Mouse (Mus musculus) granulocyte monocyte progenitor cell, adult 5-6 weeks (primary cell): ENCODE results near the gene Fbln2. TPM values are rescaled to one million over a fixed set of nuclear protein-coding genes. Genes with fewer than 3 reads are reported as not detected.

Source experiments
- ATAC-seq: replicated peaks from 2 replicates; pipeline ENCODE4 v1.8.0; 2016; ENCODE audit warnings: mild to moderate bottlenecking, moderate TSS enrichment, inconsistent platforms; ENCODE audit not compliant: poor library complexity, severe bottlenecking
- total RNA-seq, 2 experiments: library from RNA; stranded (forward) in 1 of 2; stranded (reverse) in 1 of 2; fragments of 200-712, 200-1000 nt in 1 of 2; fragments of >200 nt in 1 of 2; fragmentation: Nextera tagmentation in 1 of 2; gene quantifications; 2 replicates each; pipeline ENCODE4 v1.2.3; 2014 to 2017

Gene Fbln2
- total RNA-seq, 2 experiments from 2014 or later = not detected

DNA sequence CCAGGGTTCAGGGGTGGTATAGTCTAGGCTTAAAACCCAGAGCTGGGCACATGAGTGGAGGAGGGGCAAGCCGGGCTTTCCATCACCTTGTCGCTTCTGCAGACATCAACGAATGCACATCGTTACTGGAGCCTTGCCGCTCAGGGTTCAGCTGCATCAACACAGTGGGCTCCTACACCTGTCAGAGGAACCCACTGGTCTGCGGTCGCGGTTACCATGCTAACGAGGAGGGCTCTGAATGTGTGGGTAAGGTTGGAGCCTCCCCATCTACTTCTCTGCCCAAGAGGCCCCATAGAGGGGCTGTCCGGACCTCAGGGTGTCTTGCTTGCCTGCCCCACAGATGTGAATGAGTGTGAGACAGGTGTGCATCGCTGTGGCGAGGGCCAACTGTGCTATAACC lies 53.4 kb downstream of the Fbln2 start:
- no peak for ATAC-seq

DNA sequence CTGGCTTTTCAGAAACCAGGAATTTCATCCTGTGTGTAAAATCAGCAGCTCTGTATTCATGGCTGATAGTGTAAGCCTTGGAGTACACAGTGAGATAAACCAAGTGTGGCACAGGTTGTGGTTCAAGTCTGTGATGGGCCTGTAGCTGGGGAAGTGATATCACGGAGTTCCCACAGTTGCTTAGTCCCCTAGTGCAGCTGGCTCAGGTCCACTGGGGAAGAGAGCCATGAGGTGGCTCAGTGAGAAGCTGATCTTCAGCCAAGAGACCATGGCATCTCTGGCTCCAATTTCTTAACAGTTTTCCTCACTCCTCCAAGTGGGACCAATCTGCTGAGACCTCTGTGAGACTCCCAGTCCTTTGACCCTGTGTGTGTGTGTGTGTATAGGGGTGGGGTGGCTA lies 54.4 kb downstream of the Fbln2 start:
- ATAC-seq = no peak

DNA sequence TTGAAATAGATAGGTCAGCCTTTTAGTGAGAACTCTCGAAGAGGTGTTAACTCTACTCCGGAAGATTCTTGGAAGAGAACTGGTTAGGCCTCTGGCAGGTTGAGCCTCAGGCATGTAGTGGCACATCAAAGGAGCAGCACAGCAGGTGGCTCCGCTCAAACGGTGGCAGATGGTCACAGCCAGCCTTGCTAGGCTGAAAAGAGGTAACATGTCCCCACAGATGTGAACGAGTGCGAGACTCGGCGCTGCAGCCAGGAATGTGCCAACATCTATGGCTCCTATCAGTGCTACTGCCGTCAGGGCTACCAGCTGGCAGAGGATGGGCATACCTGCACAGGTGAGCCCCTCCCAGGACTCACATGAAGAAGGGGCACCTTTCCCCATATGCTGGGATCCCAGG lies 56.1 kb downstream of the Fbln2 start:
- ATAC-seq = no peak

DNA sequence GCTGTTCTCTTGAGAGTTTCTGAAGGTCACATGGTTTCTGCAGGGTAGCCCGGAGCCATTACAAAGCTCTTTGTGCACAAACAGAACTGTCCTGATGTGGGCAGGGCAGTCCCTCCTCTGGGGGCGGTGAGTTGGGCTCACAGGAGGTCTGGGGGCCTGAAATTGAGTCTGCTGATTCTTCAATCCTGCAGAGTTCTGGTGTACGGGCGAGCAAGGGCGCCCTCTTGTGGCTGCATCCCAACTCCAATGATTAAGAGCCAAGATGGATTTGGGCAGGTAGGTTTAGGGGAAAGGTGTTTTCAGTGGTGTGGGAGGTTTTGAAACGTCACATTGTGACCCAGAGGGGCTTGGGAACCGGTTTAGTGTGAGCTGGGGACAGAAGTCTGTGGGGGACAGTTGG lies 65.3 kb downstream of the Fbln2 start:
- peak; percentile 39 for ATAC-seq

DNA sequence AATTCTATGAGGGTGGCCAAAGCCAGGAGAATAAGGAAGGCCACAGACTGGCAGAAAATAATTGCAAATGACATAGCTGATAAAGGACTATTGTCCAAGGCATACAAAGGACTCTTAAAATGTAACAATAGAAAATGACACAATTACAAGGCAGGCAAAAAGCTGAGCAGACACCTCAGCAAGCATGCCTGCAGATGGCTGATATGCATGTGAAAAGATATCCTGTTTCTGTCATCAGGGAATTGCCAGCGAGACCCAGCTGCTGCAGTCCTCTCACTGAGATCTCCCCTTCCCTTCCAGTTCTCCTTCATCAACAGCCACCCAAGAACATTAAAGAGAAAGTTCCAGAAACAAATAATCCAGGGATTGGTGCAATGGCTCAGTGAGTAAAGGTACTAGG lies 66.0 kb downstream of the Fbln2 start:
- ATAC-seq = no peak

DNA sequence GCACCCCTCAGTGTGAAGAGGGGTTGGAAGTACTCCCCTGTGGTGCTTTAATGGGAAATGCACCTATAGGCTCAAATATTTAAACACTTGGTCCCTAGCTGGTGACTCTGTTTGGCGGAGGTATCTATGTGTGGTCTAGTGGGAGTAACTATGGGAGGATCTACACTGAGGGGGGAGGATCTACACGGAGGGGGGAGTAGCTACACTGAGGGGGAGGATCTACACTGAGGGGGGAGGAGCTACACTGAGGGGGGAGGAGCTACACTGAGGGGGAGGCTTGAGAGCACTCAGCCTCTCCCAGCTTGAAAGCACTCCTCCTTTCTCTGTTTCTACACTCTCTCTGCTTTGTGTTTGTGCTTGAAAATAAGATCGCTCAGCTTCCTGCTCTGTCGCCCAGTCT lies 67.2 kb downstream of the Fbln2 start:
- ATAC-seq = peak; percentile 47; the same call in 1 of the 2 replicates

DNA sequence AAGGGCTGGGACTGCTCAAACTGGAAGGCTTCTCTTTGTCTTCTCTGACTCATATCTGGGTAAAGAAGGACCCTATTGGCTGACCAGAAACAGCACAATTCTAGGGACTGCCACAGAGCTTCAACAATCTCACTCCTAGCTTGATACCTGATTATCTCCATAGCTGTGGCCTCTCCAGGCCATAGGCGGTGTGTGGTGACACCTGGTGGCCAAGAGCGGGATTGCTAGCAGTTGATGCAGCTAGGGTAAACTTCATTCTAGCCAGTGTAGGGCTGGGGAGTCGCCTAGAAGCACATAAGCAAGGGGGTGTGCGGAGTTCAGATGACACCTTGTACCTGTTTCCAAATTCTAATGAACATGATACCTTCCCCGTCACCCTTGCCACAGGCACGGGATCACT lies 69.0 kb downstream of the Fbln2 start:
- peak; percentile 66 for ATAC-seq

DNA sequence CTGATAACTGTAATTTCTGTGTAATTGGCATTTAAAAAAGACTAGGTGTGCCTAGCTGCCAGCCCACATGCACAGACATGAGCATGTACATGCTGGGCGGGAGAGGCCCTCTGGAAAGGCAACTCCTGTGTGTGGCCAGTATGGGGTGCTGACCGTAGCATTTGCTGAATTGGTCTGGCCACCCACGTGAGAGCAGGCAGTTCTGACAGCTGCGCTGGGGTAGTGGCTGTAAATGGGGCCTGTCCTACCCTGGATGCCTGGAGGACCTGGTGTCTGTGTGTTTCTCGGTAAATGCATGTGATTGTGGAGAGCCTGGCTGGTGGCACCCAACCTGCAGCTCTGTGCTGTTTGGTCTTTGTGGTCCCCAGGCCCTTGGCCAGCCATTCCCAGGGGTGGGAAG lies 69.5 kb downstream of the Fbln2 start:
- no peak for ATAC-seq

DNA sequence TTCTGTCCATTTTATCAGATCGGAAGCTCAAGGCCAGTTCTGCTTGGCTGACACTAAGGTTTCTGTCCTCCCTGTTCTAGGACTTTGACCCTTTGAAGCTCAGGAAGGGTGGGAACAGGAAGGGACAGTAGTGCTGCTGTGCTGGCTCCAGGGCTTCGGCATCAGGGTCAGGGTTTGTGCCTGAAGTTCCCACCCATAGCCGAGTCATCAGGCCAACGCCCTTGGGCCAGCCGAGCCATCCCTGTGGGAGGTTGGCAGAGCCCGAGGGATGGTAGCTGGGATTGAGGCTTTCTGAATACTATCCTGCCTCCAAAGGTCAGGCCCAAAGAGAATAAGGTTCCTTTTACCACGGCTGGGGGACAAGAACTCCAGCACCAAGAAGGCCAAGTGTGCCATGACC lies 70.8 kb downstream of the Fbln2 start:
- no peak for ATAC-seq

DNA sequence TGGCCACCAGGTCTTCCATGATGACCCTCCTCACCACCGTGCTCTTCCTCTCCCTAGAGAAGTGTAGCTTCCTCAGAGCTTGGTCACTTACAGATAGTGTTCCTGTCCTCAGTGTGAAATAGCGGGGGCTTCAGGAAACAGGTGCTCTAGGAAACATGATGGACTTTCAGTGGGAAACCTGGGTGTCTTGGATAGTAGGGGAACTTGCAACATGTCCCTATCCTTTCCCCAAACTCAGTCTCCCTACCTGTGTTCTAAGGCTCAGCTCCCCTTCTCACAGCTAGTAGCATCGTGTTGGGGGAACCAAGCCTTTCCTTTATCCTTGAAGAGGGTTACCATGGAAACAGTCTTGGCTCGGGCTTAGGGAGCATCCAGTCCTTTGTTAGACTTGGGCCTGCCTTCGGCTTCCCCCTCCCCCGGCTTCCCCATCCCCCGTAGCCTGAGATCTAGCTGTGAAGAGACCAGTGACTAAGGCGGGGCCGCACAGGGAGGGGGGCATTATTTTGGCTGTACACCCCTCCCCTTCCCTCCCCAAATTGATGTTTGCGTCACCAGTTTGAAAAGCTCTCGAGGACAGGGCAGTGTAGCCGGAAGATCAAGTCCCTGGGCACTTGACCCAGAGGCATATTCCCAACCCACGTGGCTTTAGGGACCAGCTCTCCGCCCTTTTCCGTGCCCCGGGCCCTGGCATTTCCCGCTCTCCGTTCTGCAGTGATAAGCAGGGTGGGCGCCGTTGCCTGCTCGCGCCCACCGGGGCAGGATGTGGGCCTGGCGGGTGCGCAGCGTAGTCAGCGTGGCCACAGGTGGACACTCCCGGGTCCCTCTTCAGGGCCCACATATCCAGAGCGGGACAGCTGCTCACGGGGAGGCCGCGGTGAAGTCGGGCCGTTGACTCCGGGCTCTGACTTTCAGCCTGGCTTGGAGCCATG lies 72.5 kb downstream of the Fbln2 start:
- peak; percentile 3; the same call in 1 of the 2 replicates for ATAC-seq

DNA sequence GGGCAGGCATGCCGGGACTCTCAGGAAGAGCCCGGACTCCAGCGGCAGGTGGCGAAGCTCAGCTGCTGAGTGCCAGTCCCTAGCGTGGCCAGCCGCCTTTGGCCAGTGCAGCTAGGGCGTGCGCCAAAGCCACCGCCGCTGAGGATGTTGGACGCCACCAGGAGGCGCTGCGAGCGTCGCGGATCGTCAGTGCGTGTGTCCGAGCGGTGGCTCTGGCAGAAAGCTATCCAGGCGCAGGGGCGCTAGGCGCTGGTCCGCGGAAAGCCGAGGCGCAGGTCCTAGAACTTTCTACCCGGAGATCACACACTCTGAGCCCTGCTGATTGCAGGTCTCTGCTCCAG lies 73.2 kb downstream of the Fbln2 start:
- ATAC-seq = peak; percentile 72

DNA sequence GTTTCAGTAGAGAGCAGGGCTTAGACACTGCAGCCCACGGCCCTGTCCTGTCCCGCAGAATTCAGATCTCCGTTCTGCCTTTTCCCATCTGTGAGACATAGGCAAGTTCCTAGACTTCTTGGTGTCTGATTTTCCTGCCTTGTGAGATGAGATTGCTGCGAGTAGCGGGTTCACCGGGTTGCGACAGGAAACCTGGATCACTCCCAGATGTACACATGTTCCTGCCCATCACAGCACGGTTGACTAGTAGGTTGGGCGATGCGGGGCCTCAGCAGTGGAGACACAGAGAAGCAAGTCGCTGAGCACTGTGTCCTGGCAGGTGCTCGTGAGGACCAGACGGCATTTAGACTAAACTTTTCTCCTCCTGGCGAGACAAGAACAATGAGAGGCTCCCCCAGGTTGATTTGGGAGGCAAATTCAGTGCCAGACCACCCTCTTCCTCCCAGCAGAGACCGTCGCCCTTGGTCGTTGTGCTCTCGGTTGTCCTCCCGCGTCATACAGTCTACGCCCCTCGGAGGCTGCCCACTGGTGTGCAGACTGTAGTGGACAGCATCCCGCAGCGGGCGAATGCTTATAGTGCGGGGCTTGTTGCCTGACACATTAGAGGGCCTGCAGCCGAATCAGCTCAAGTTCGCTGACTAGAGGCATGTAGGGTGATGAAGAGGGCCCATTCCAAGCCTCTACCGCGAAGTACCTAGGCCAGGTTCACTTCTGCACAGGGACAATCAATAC lies 73.7 kb downstream of the Fbln2 start:
- ATAC-seq = no peak

DNA sequence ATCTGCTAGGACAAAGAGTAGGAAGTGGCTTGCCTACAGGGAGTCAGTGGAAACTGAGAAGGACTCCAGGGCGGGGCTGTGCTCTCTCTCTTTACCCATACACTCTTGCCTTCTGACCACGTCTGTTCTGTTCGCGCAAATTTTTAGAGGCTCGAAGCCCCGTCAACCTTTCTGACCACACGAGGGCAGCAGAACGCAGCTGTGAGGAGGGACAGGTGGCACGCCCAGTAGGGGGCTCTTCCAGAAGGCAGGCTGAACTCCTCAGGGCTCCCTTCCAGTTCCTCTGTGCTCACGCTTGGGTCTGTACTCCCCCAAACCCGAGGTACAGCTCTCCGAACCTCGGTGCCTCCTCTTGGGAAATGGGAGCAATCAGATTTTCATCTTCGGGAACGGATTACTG lies 74.4 kb downstream of the Fbln2 start:
- ATAC-seq = peak; percentile 81

DNA sequence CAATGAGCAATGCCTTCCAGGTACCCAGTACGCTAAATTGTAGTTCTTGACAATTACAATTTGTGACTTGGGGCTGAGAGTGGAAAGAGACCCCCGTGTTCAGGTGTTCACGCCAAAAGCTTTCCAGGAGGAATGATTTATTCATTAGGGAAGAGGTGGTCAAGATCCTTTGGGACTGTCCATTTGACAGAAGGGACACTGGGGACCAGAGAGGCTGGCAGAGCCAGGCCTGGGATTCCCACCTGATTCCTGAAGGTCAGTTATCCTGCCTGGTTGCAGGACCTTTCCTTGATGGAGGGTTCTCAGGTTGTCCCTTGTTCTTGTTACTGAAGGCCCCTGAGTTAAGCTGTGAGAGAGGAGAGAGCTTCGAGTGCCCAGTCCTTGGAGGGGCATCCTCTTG lies 74.9 kb downstream of the Fbln2 start:
- no peak for ATAC-seq

DNA sequence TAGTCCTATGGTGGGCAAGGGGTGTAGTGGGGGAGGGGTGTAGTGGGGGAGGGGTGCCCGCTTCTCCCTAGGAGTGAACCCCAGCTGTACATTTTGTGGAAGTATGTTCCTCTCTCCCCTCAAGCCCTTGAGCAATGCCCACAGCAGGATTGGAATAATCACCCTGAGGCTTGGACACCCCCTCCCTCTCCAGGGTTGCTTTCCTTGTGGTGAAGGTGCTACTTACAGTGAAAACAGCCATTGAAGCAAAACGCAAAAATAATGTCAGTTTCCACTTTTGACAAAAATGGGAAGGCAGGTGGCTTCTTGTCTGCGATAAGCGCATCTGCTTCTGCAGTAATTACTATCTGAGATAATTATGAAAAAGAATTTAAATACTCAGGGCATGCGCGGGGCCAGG lies 75.4 kb downstream of the Fbln2 start:
- no peak for ATAC-seq

DNA sequence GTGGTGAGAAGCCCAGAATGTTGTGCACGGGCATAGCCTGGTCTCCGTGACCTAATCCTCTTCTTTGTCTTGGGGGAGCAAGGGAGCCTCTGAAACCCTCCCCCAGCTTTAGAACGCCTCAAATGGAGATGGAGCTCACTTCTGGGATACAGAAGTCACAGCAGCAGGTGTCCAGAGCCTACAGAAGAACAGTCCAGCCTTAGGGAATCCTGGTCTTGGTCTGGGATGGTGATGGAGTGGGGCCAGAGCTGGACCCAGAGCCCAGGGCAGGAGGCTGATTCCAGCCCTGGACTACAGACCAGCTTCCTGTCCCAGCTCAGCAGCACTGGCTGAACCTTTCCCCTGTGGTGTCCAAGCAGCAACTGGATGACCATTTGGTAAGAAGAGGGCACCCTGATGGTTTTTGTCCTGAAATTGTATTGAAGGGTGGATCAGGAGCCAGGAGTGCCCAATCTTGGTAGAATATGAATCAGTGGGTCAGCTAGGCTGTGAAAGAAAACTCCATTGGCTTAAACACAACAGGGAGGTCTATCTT lies 76.1 kb downstream of the Fbln2 start:
- no peak for ATAC-seq

DNA sequence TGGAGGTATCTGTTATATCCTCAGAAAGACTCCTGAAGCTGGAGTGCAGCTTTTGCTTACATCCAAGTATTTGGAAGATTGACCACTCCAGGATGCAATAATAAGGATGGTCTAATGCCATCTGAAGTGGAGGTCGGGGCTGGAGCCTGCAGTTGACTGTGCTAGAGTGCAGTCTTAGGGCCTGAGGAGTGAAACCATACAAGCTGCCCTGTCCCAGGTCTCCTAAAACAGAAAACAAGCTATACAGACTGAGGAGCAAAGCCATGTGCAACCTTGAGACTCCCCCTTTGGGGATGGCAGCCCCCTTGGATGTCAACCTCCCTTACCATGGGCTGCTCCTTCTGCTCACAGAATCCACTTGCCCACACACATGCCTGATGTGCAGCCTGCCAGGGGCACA lies 76.7 kb downstream of the Fbln2 start:
- no peak for ATAC-seq

DNA sequence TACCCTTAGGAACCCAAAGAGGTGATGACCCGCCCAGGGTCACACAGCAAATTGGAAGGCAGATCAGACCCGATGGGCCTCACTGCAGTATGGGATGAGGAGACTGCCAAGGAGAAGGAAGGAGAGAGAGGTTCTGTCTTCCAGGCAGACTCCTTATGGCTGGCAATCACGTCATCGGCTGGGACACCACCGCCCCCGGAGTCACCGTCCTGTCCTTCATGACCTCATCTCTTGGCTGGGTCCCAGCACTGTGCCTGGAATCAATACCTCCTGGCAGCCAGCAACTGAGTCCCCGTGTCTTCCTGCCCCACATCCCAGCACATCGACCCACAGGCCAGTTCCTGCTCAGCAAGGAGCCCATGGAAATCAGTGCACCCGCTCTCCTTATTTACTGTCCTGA lies 78.7 kb downstream of the Fbln2 start:
- ATAC-seq = no peak

DNA sequence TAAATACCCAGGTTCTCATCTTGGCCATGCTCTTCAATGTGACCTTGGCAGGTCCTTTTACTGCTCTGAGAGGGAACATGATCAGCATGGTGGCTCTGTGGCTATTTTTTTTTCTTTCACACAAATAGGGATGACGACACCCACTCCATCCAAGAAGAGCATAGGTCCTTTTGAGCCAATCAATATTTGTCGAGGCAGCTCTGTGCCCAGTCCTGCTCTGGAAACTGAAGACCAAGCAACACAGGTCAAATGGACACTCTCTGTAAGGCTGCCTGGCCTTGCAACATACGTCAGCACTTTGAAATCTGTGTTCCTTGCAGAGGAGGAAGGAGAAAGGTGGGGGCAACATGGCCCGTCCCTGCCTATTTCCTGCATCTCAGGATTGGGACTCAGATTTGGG lies 83.2 kb downstream of the Fbln2 start:
- ATAC-seq = no peak

DNA sequence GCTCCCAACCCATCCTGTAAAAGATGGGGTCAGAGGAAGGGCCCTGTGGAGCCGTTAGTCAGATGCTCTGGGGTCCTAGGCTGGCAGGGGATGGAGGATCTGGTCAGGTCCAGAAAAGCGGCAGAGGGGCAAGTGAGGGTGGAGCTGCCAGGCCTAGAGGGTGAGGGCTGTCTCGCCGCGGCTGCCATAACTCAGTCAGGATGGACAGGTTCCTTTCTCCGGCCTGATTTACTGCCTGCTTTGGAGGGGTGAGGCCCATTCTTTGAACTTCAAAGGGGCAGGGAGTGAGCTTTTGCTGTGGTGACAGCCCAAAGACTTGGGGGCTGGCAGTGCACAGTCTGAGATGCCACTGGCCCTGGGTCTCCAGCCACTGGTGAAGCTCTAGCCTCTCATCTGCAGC lies 86.6 kb downstream of the Fbln2 start:
- no peak for ATAC-seq

DNA sequence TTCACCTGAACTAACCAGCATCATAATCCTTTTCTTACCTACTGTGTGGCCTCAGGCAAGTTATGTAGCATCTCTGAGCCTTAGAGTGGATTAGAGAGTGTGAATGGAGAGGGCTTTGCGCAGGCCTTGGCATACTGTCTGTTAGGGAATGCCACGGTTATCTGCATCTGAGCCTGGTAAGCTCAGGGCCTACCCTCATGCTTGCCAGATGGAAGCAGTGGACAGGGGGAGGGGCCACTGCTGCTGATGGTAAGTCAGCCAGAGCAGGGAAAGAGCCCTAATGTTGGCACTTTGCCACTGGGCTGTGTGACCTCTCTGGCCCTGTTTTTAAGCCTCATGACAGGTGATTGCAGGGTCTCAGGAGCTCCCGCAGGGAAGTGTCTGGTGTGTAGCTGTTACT lies 87.8 kb downstream of the Fbln2 start:
- no peak for ATAC-seq

DNA sequence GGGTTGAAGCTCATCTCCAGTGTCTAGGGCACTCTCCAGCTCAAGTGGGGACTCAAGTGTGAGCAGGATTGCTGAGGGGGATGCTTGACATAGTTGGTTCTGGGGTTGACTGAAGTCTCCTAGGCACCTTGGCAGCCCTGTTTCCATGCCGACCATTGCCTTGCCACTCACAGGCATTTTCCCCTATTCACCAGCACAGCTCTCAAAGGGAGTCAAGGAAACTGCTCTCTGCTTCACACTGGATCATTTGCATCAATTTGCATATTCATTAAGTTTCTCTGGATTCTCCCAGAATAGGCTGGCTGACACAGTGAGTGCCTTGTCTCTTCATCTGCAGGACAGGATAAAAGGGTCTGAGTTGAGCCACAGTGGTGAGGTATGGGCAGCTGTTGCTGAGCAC lies 89.6 kb downstream of the Fbln2 start:
- ATAC-seq = no peak
